Mouse (Mus musculus): Measurements from ENCODE around the gene Xrcc6.

Gene Xrcc6

DNA sequence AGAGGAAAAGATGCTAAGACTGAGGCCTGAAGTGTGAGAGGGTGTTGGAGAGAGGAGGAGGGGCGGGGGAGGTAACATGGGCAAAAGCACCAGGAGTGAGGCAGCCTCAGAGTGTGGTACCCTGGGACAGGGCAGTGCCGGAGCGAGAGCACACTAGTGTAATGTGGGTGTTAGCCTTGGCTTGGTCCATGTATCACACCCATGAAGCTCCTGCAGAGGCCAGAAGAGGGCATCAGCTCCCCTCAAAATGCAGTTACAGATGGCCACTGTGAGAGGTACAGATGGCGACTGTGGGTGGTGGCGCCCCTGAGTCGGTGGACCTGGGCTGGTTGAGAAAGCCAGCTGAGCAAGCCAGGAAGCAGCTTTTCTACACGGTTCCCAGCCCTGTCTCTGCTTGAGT lies 93.5 kb downstream of the Xrcc6 start:
- DNase-seq (ENCODE audit: low read depth, low spot score) = peak; percentile 32

DNA sequence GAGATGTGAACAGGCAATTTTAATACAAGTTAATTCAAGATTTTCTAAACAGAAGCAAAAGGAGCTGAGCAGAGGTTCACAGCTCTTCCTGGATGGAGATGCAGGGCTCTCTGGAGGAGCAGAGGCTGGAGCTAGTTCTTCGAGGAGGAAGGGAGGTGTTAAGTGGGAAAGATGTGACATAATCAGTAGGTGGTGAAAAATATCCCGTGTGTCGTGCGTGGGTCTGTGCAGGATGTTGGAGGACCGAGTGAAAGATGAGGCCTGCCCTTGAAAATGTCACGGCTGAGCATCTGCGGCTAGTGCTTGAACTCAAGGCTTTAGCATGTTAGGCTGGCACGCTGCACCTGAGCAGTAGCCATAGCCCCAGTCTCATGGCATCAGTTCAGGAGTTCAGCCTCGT lies 98.0 kb downstream of the Xrcc6 start:
- no peak for DNase-seq (ENCODE audit: low read depth, low spot score)

DNA sequence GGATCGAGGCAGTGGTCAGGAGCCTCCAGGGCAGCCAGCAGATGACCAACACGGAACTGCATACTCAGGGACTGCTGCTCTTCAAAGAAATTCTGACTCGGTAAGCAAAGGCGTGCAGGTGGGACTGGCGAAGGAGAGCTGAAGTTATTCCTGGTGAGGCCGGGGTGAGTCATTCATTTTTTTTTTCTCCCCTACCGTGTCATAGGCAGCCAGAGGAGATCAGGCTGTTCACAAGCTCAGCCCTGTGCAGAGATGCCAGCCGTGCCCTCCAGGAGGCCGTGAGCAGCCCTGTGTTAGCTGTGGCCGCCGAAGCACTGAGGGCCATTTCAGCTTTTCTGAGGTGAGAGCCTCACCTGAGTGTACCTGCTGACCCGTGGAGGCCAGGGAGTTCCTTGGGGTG lies 98.5 kb downstream of the Xrcc6 start:
- DNase-seq (ENCODE audit: low read depth, low spot score) = no peak

DNA sequence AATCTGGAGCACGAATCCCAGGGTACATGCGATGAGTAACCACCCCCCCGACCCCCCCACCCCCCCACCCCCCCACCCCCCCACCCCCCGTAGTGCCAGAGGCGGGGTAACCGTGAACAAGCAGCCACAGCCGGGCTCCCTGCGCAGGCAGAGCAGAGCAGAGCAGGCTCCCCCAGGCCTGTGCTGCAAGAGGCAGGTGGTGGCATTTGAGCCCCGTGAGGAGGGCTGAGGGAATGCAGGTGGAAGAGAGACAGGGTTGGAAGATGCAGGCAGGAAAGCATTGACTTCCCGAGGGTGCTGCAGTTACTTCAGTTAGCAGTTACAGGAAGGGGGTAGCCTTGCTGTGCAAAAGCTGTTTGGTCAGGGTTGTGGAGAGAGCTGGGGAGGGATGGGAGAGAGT lies 99.6 kb downstream of the Xrcc6 start:
- DNase-seq (ENCODE audit: low read depth, low spot score) = no peak
